Mouse (Mus musculus): ENCODE measurements around the gene Crtac1. TPM values are rescaled to one million over a fixed set of nuclear protein-coding genes. Genes with fewer than 3 reads are reported as not detected.

Crtac1 gene
- polyA plus RNA-seq, 1 experiment from 2014 or later, result 78.4 TPM

DNA sequence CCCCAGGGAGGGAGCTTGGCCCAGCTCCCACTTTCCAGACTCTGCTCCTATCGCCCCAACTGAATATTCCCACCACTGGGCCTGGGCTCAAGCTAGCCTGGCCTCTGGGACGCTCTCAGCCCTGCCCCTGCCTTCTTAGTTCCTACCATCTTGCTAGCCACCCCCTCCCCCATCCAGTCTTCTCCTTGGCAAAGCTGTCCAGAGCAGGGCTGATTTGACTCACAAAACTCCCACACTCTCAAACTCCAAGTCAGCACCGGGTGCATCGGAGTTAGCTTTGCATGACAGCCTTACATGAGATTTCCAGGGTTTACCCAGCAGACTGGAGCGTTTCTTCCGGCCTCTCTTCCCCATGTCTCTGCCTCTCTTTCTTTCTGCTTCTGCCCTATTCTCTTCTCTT lies 138.4 kb downstream of the Crtac1 start:
- Histone ChIP-seq H3K4me2 (ENCODE audit: low read depth, low read length) (no peak overlapping the region), H3K27me3 (ENCODE audit: control insufficient read depth, insufficient read depth, low read length) (no peaks in the 10 kb centered on the region), H3K9ac (replicated peaks; ENCODE audit: low read depth, low read length) (no peak overlapping the region), H3K4me1 (ENCODE audit: control insufficient read depth, insufficient read depth, low read length) (peaks cover 7% of the 10 kb centered on the region; the same call in 1 of the 2 replicates), H3K9me3 (ENCODE audit: control insufficient read depth, low read length) (no peaks in the 10 kb centered on the region), H3K4me3 (ENCODE audit: low read depth, low read length) (no peak overlapping the region), H3K27ac (ENCODE audit: low read depth, low read length) (no peak overlapping the region), H3K36me3 (ENCODE audit: control insufficient read depth, insufficient read depth, low read length) (no peaks in the 10 kb centered on the region)
- WGBS, result 73% methylated on average over 6 of the region's 6 CpGs
- no peak for ATAC-seq (ENCODE audit: low read depth)

DNA sequence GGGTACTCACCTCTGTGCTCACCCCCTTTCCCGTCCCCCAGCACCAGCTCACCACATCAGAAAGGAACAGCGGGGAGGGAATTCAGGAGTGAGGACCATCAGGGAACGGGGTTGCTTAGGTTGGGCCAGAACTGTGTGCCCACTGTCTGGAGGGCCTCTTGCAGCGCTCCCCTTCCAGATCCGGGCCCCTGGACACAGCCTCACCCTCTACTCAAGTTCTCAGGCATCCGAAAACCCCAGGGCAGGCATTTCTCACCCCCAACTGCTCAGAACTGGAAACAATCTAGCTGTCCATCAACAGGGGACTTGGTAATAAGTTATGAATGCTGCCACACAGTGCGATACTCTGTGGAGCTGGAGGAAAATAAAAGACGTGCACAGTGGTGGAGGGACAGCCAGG lies 139.5 kb downstream of the Crtac1 start:
- H3K36me3 ChIP-seq (ENCODE audit: control insufficient read depth, insufficient read depth, low read length), result no peaks in the 10 kb centered on the region
- 40% methylated on average over 8 of the region's 8 CpGs for WGBS
- H3K9ac ChIP-seq (replicated peaks; ENCODE audit: low read depth, low read length), result no peak overlapping the region
- H3K27ac ChIP-seq (ENCODE audit: low read depth, low read length), result no peak overlapping the region
- no peak overlapping the region for H3K4me3 ChIP-seq (ENCODE audit: low read depth, low read length)
- H3K4me2 ChIP-seq (ENCODE audit: low read depth, low read length), result no peak overlapping the region
- peaks cover 7% of the 10 kb centered on the region; the same call in 1 of the 2 replicates for H3K4me1 ChIP-seq (ENCODE audit: control insufficient read depth, insufficient read depth, low read length)
- no peaks in the 10 kb centered on the region for H3K9me3 ChIP-seq (ENCODE audit: control insufficient read depth, low read length)
- H3K27me3 ChIP-seq (ENCODE audit: control insufficient read depth, insufficient read depth, low read length), result no peaks in the 10 kb centered on the region
- peak; percentile 36; the same call in 1 of the 2 replicates for ATAC-seq (ENCODE audit: low read depth)

DNA sequence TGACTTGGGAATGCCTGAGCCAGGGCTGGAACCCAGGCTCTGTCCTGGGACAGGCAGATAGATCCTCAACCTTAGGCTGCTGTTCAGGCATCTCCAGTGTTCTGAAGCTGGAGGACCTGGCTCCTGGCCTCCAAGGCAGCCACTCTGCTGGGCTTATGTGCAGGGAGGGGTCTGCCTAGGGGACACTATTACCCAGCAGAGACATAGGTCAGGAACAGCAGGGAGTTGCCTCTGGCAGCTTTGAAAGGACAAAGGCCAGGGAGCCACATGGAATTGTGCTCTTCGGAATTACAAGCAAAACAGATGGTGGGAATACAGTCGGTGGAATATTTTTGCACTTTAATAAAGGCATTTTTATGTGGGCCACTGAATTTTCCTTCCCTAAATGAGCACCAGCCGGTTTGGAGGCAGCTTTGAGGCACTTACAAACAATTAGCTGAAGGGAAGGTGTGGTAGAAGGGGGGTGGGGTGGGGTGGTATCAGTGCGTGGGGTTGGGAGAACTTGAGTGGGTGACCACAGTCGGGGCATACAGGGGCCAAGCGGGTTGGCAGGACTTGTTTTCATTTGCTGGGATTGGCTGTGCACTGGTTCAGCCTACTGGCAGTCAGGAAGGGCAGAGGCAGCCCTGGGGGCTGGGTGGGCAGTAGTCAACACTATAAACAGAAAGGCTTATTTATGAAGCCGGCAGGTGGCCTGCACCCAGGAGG lies 140.5 kb downstream of the Crtac1 start:
- Histone ChIP-seq H3K36me3 (ENCODE audit: control insufficient read depth, insufficient read depth, low read length) (no peaks in the 10 kb centered on the region), H3K9me3 (ENCODE audit: control insufficient read depth, low read length) (no peaks in the 10 kb centered on the region), H3K4me2 (ENCODE audit: low read depth, low read length) (no peak overlapping the region), H3K27ac (ENCODE audit: low read depth, low read length) (no peak overlapping the region), H3K27me3 (ENCODE audit: control insufficient read depth, insufficient read depth, low read length) (no peaks in the 10 kb centered on the region), H3K4me3 (ENCODE audit: low read depth, low read length) (no peak overlapping the region), H3K4me1 (ENCODE audit: control insufficient read depth, insufficient read depth, low read length) (peaks cover 7% of the 10 kb centered on the region; the same call in 1 of the 2 replicates), H3K9ac (replicated peaks; ENCODE audit: low read depth, low read length) (no peak overlapping the region)
- ATAC-seq (ENCODE audit: low read depth), result no peak
- 16% methylated on average over 7 of the region's 7 CpGs for WGBS

DNA sequence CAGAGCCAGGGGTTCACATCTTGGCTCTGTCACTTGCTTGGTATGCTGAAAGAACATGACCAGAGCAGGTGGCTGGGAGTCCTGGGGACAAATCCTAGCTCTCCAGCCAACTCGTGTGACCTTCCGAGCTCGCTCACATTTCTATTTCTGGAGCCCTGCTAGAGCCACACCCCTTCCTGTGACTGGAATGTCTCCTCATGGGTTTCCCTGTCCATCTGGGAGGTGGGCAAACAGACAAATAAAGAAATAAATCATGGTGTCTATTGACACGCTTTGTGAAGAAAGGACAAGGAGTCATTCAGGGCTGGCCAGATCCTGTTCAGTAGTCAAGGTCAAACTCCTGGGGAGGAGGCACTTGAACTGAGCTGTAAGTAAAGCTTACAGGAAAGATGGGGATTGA lies 143.2 kb downstream of the Crtac1 start:
- WGBS, result 44% methylated on average over 4 of the region's 4 CpGs
- Histone ChIP-seq H3K9me3 (ENCODE audit: control insufficient read depth, low read length) (no peaks in the 10 kb centered on the region), H3K4me3 (ENCODE audit: low read depth, low read length) (no peak overlapping the region), H3K27me3 (ENCODE audit: control insufficient read depth, insufficient read depth, low read length) (no peaks in the 10 kb centered on the region), H3K9ac (replicated peaks; ENCODE audit: low read depth, low read length) (no peak overlapping the region), H3K27ac (ENCODE audit: low read depth, low read length) (no peak overlapping the region), H3K36me3 (ENCODE audit: control insufficient read depth, insufficient read depth, low read length) (no peaks in the 10 kb centered on the region), H3K4me1 (ENCODE audit: control insufficient read depth, insufficient read depth, low read length) (peaks cover 7% of the 10 kb centered on the region; the same call in 1 of the 2 replicates), H3K4me2 (ENCODE audit: low read depth, low read length) (no peak overlapping the region)
- no peak for ATAC-seq (ENCODE audit: low read depth)

DNA sequence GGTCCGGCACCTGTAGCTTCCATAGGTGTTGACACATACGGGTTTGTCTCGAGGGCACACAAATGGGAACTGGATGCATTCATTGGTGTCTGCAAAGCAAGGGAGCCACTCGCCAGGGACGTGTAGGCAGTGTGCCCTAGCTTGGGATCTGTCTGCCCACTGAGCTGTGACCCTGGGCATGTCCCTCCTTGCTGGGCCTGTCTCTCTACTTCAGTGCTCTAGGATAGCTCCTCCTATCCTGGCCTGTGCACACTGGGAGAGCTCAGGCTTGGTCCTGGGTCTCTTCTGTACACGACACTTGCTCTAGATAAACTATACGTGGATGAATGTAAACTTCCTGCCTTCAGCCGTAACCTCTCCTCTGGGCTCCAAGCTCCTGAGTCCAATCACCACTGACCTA lies 147.4 kb downstream of the Crtac1 start:
- no peak for ATAC-seq (ENCODE audit: low read depth)
- 81% methylated on average over 8 of the region's 8 CpGs for WGBS
- no peaks in the 10 kb centered on the region for H3K36me3 ChIP-seq (ENCODE audit: control insufficient read depth, insufficient read depth, low read length)
- no peak overlapping the region for H3K4me2 ChIP-seq (ENCODE audit: low read depth, low read length)
- no peaks in the 10 kb centered on the region for H3K9me3 ChIP-seq (ENCODE audit: control insufficient read depth, low read length)
- H3K27me3 ChIP-seq (ENCODE audit: control insufficient read depth, insufficient read depth, low read length), result no peaks in the 10 kb centered on the region
- H3K4me3 ChIP-seq (ENCODE audit: low read depth, low read length), result no peak overlapping the region
- H3K4me1 ChIP-seq (ENCODE audit: control insufficient read depth, insufficient read depth, low read length), result no peaks in the 10 kb centered on the region
- no peak overlapping the region for H3K9ac ChIP-seq (replicated peaks; ENCODE audit: low read depth, low read length)
- H3K27ac ChIP-seq (ENCODE audit: low read depth, low read length), result no peak overlapping the region

DNA sequence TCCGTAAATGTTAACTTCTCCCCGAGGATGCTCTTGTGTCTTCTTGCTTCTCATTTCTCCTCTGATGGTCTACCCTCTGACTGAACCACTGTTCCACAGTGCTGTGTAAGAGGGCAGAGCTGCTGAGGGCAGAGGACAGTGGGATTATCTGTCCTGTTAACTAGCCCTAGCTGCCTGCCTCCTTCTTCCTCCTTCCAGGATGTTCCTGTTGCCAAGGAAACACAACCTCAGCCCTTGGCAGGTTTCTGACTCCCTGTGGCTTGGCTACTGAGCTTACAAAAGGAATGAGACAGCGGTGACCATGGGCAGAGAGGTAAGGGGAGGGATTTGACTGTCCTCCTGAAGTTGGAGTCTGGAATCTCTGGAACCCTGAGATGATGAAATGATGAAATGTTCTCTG lies 152.0 kb downstream of the Crtac1 start:
- Histone ChIP-seq H3K27ac (ENCODE audit: low read depth, low read length) (no peak overlapping the region), H3K4me3 (ENCODE audit: low read depth, low read length) (no peak overlapping the region), H3K4me1 (ENCODE audit: control insufficient read depth, insufficient read depth, low read length) (no peaks in the 10 kb centered on the region), H3K36me3 (ENCODE audit: control insufficient read depth, insufficient read depth, low read length) (no peaks in the 10 kb centered on the region), H3K9ac (replicated peaks; ENCODE audit: low read depth, low read length) (no peak overlapping the region), H3K27me3 (ENCODE audit: control insufficient read depth, insufficient read depth, low read length) (no peaks in the 10 kb centered on the region), H3K4me2 (ENCODE audit: low read depth, low read length) (no peak overlapping the region), H3K9me3 (ENCODE audit: control insufficient read depth, low read length) (no peaks in the 10 kb centered on the region)
- 66% methylated on average over 3 of the region's 3 CpGs for WGBS
- ATAC-seq (ENCODE audit: low read depth), result no peak

DNA sequence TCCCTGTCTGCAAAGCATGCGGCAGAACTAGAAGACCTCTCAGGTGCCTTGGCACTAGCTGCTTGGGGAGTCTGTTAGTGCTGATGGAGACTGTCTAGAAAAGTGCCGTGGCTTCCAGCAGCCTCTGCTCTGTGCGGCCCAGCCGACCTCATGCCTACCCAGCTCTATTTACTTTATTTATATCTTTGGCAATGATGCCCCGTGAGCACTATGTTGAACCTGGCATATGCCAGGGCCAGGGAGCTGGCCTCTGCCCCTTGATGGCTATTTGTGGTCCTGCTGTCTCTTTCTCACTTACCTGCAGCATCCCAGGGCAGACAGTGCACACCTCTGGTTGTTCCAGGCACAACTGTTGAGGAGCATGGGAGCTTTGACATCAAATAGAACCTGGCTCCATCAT lies 153.1 kb downstream of the Crtac1 start:
- H3K27ac ChIP-seq (ENCODE audit: low read depth, low read length), result no peak overlapping the region
- no peaks in the 10 kb centered on the region for H3K36me3 ChIP-seq (ENCODE audit: control insufficient read depth, insufficient read depth, low read length)
- no peak overlapping the region for H3K9ac ChIP-seq (replicated peaks; ENCODE audit: low read depth, low read length)
- ATAC-seq (ENCODE audit: low read depth), result no peak
- H3K4me1 ChIP-seq (ENCODE audit: control insufficient read depth, insufficient read depth, low read length), result no peaks in the 10 kb centered on the region
- no peak overlapping the region for H3K4me2 ChIP-seq (ENCODE audit: low read depth, low read length)
- no peaks in the 10 kb centered on the region for H3K9me3 ChIP-seq (ENCODE audit: control insufficient read depth, low read length)
- H3K4me3 ChIP-seq (ENCODE audit: low read depth, low read length), result no peak overlapping the region
- H3K27me3 ChIP-seq (ENCODE audit: control insufficient read depth, insufficient read depth, low read length), result no peaks in the 10 kb centered on the region
- 87% methylated on average over 5 of the region's 5 CpGs for WGBS

DNA sequence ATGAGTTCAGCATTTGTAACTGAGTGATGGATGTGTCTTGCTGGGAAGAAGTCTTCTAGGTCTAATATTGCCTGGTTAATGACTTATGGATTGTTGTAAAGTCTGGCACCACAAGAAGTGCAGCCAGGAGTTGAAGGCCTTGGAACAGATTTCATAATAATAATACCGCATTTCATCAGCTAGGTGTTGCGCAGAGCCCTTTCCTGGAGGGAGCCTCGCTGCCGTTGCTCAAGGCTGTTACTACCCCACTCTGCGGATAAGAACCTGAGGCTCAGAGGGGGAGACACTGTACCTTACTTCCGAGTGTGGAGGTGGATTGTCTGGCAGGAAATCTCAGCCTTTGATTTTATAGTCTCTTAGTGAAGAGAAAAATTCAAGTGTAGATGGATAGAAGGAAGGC lies 154.3 kb downstream of the Crtac1 start:
- Histone ChIP-seq H3K27me3 (ENCODE audit: control insufficient read depth, insufficient read depth, low read length) (no peaks in the 10 kb centered on the region), H3K4me3 (ENCODE audit: low read depth, low read length) (no peak overlapping the region), H3K4me2 (ENCODE audit: low read depth, low read length) (no peak overlapping the region), H3K27ac (ENCODE audit: low read depth, low read length) (no peak overlapping the region), H3K36me3 (ENCODE audit: control insufficient read depth, insufficient read depth, low read length) (no peaks in the 10 kb centered on the region), H3K4me1 (ENCODE audit: control insufficient read depth, insufficient read depth, low read length) (no peaks in the 10 kb centered on the region), H3K9me3 (ENCODE audit: control insufficient read depth, low read length) (no peaks in the 10 kb centered on the region), H3K9ac (replicated peaks; ENCODE audit: low read depth, low read length) (no peak overlapping the region)
- WGBS, result 88% methylated on average over 6 of the region's 6 CpGs
- no peak for ATAC-seq (ENCODE audit: low read depth)

DNA sequence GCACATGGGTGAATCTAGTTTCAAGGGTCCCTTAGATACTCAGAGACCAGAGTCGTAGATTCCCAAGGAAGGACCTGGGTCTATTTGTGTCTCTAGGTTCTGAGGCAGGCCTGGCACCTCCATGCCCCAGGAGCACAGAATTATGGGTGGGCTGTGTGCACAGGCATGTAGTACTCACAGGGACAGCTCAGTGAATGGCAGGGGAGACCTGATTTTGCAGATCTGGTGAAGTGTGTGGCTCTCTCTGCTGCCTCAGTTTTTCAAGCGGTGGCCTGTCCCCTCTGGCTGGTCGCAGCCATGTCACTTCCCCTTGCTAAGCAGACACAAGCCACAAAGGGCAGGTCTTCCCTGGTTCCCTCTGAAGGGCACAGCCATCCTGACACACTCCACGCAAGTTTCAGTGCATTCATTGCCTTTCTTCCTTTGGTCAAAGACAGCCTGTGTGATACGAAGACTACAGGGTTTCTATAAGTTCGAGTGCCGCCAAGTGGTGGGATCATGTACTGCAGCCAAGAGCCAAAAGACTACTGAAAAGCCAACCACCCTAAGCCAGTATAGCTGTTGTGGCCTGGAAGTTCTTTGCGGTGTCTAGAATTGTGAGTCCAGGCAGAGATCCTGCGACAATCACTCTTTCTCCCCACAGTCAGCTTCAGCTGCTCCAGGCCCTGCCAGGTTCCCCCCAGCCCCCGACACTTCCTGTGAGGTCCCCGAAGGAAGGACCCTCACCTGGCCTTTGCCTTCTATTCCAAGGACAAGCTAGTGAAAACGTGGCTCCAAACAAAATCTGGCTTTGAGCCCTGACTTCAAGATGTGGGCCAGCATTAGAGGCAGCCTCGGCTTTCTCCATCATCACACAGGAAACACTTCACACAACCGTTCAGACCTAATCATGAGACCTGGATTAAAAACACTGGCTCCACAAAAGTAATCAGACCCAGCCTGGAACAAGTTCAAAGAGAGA lies 159.3 kb downstream of the Crtac1 start:
- Histone ChIP-seq H3K9ac (replicated peaks; ENCODE audit: low read depth, low read length) (no peak overlapping the region), H3K4me1 (ENCODE audit: control insufficient read depth, insufficient read depth, low read length) (no peaks in the 10 kb centered on the region; the same call in 1 of the 2 replicates), H3K4me3 (ENCODE audit: low read depth, low read length) (no peak overlapping the region), H3K4me2 (ENCODE audit: low read depth, low read length) (no peak overlapping the region), H3K27ac (ENCODE audit: low read depth, low read length) (no peak overlapping the region), H3K9me3 (ENCODE audit: control insufficient read depth, low read length) (no peaks in the 10 kb centered on the region), H3K27me3 (ENCODE audit: control insufficient read depth, insufficient read depth, low read length) (no peaks in the 10 kb centered on the region), H3K36me3 (ENCODE audit: control insufficient read depth, insufficient read depth, low read length) (no peaks in the 10 kb centered on the region)
- peak; percentile 42 for ATAC-seq (ENCODE audit: low read depth)
- 45% methylated on average over 14 of the region's 14 CpGs for WGBS

Data from neural tube, embryonic 14.5 days (tissue).